Mouse (Mus musculus) T-helper 1 cell (primary cell): ENCODE results near the gene Trim72.

Experiments
- in situ Hi-C: fragments of 300-600 bp; cut with MboI, MseI; formaldehyde crosslinking; loops from one replicate; pipeline ENCODE4 v1.15.1; 2025; ENCODE audit warnings: high pct_unique_total_duplicates

Trim72 gene

GRCm38 (mm10) chr7:128050739-128051138 is 47.0 kb downstream of the Trim72 start:
- in situ Hi-C loops = no loop called here

- in situ Hi-C loops = no loop called here
Measured at GRCm38 (mm10) chr7:128053061-128053460, 49.3 kb downstream of the Trim72 start.

- in situ Hi-C loops = no loop called here
Measured at GRCm38 (mm10) chr7:128056917-128057444, 53.2 kb downstream of the Trim72 start.

GRCm38 (mm10) chr7:128057860-128058259 is 54.1 kb downstream of the Trim72 start:
- in situ Hi-C loops = no loop called here

- in situ Hi-C loops = no loop called here
Measured at GRCm38 (mm10) chr7:128058576-128058975, 54.8 kb downstream of the Trim72 start.

GRCm38 (mm10) chr7:128059091-128059490 is 55.3 kb downstream of the Trim72 start:
- in situ Hi-C loops = no loop called here
